Mouse (Mus musculus): ENCODE data around the gene Npcd.

- TF ChIP-seq POLR2A (IDR thresholded peaks at IDR 0.05; ENCODE audit: insufficient read depth, low read depth, low read length) (no peak), CTCF (IDR thresholded peaks at IDR 0.05; ENCODE audit: insufficient read depth, low read depth, low read length) (no peak)
Observed at GRCm38 (mm10) chr15:79742706-79743023, 91.4 kb downstream of the Npcd start.

All from olfactory bulb, adult 2 months (tissue).